Mouse (Mus musculus): ENCODE measurements around the gene N4bp2l1.
A peak's percentile ranks its signal among the peaks of the same experiment; 100 is the strongest.
"Not testable (repeated sequence)": the region's sequence is repeated elsewhere in the genome, so short reads cannot be mapped to it uniquely, and the experiment has no call there.

The N4bp2l1 gene

GRCm38 (mm10) chr5:150597088-150597487 lies at the start of gene N4bp2l1:
Gene N4bp2l1 (minus strand): TSS chr5:150597188.
- no peak for DNase-seq (ENCODE audit: low read depth, low spot score)

GRCm38 (mm10) chr5:150644926-150645325 lies 47.9 kb upstream of the N4bp2l1 start:
- DNase-seq (ENCODE audit: low read depth, low spot score), result no peak

- DNase-seq (ENCODE audit: low read depth, low spot score), result not testable (repeated sequence)
Observed at GRCm38 (mm10) chr5:150643390-150643789, 46.4 kb upstream of the N4bp2l1 start.

- peak; percentile 35 for DNase-seq (ENCODE audit: low read depth, low spot score)
Observed at GRCm38 (mm10) chr5:150641440-150641839, 44.5 kb upstream of the N4bp2l1 start.

- no peak for DNase-seq (ENCODE audit: low read depth, low spot score)
Observed at GRCm38 (mm10) chr5:150629692-150630091, 32.7 kb upstream of the N4bp2l1 start.

GRCm38 (mm10) chr5:150629272-150629671 lies 32.3 kb upstream of the N4bp2l1 start:
- DNase-seq (ENCODE audit: low read depth, low spot score), result no peak

- no peak for DNase-seq (ENCODE audit: low read depth, low spot score)
Observed at GRCm38 (mm10) chr5:150625528-150625927, 28.5 kb upstream of the N4bp2l1 start.

- DNase-seq (ENCODE audit: low read depth, low spot score), result no peak
Observed at GRCm38 (mm10) chr5:150622792-150623191, 25.8 kb upstream of the N4bp2l1 start.

- no peak for DNase-seq (ENCODE audit: low read depth, low spot score)
Observed at GRCm38 (mm10) chr5:150621592-150621991, 24.6 kb upstream of the N4bp2l1 start.

GRCm38 (mm10) chr5:150620588-150621135 lies 23.7 kb upstream of the N4bp2l1 start:
- DNase-seq (ENCODE audit: low read depth, low spot score), result no peak

GRCm38 (mm10) chr5:150618599-150619355 lies 21.8 kb upstream of the N4bp2l1 start:
- DNase-seq (ENCODE audit: low read depth, low spot score), result no peak

- DNase-seq (ENCODE audit: low read depth, low spot score), result no peak
Observed at GRCm38 (mm10) chr5:150616731-150617130, 19.7 kb upstream of the N4bp2l1 start.

GRCm38 (mm10) chr5:150616216-150616615 lies 19.2 kb upstream of the N4bp2l1 start:
- no peak for DNase-seq (ENCODE audit: low read depth, low spot score)

- DNase-seq (ENCODE audit: low read depth, low spot score), result no peak
Observed at GRCm38 (mm10) chr5:150614054-150614453, 17.1 kb upstream of the N4bp2l1 start.

- DNase-seq (ENCODE audit: low read depth, low spot score), result no peak
Observed at GRCm38 (mm10) chr5:150611697-150612096, 14.7 kb upstream of the N4bp2l1 start.

GRCm38 (mm10) chr5:150611136-150611535 lies 14.1 kb upstream of the N4bp2l1 start:
- DNase-seq (ENCODE audit: low read depth, low spot score), result no peak

- DNase-seq (ENCODE audit: low read depth, low spot score), result no peak
Observed at GRCm38 (mm10) chr5:150607631-150608030, 10.6 kb upstream of the N4bp2l1 start.

GRCm38 (mm10) chr5:150606131-150606530 lies 9.1 kb upstream of the N4bp2l1 start:
- no peak for DNase-seq (ENCODE audit: low read depth, low spot score)

- DNase-seq (ENCODE audit: low read depth, low spot score), result no peak
Observed at GRCm38 (mm10) chr5:150601441-150602230, 4.6 kb upstream of the N4bp2l1 start.

GRCm38 (mm10) chr5:150600554-150601440 lies 3.8 kb upstream of the N4bp2l1 start:
- DNase-seq (ENCODE audit: low read depth, low spot score), result no peak
